Mouse (Mus musculus): ENCODE measurements at regions not wholly inside any gene's neighbourhood (a gene's known extent, or its start where the extent isn't known, plus 50 kb on each side); places are given as distances from the start of the nearest gene placed in this dataset.

- Histone ChIP-seq H3K4me1 (ENCODE audit: control insufficient read depth, insufficient read depth, low read length) (0 out of 2 replicates have a peak, but pooled peaks cover 5% of the 10 kb centered on the region), H3K27me3 (ENCODE audit: control insufficient read depth, insufficient read depth, low read length) (no peaks in the 10 kb centered on the region), H3K4me3 (ENCODE audit: low read depth, low read length) (no peak overlapping the region), H3K9ac (ENCODE audit: low read length) (no peak overlapping the region), H3K4me2 (ENCODE audit: low read depth) (no peak overlapping the region), H3K27ac (ENCODE audit: low read depth, low read length) (no peak overlapping the region), H3K36me3 (ENCODE audit: control insufficient read depth, insufficient read depth, low read length) (no peaks in the 10 kb centered on the region), H3K9me3 (ENCODE audit: control insufficient read depth, low read length) (no peaks in the 10 kb centered on the region)
- no peak for ATAC-seq (ENCODE audit: insufficient read depth, low FRiP score, low TSS enrichment)
- no peak for DNase-seq (ENCODE audit: low spot score)
Observed at GRCm38 (mm10) chr12:36913364-36913763, 195.0 kb upstream of the Meox2 start.

DNA sequence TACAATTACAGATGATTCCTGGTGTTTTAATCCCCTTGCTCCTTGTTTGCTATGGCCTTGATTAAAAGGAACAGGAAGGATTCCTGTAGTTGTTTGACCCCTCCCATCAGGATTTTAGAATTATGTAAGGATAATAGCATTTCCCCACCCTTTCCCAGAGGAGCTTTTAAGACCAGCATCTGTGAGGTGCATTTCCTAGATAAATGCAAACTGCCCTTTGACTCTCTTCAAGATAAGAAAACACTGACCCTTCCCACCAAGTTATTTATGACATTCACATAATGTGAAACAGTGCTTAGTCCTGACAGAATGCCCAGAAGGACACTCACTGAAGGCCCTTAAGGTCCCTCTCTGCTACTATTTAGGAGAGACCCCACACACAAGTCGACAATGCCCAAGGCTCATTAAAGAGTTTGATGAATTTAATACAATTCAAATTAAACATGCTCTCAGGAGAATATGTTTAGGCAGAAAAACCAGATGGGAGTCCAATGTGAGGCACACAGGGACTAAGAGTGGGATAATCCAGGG, 190.7 kb upstream of the Meox2 start:
- 0 out of 2 replicates have a peak, but pooled peaks cover 5% of the 10 kb centered on the region for H3K4me1 ChIP-seq (ENCODE audit: control insufficient read depth, insufficient read depth, low read length)
- no peak overlapping the region for H3K4me3 ChIP-seq (ENCODE audit: low read depth, low read length)
- H3K27me3 ChIP-seq (ENCODE audit: control insufficient read depth, insufficient read depth, low read length): no peaks in the 10 kb centered on the region
- no peaks in the 10 kb centered on the region for H3K36me3 ChIP-seq (ENCODE audit: control insufficient read depth, insufficient read depth, low read length)
- H3K4me2 ChIP-seq (ENCODE audit: low read depth): no peak overlapping the region
- WGBS: 22% methylated on average over 1 of the region's 1 CpGs
- ATAC-seq (ENCODE audit: insufficient read depth, low FRiP score, low TSS enrichment): peak; percentile 58
- H3K9me3 ChIP-seq (ENCODE audit: control insufficient read depth, low read length): no peaks in the 10 kb centered on the region
- no peak overlapping the region for H3K9ac ChIP-seq (ENCODE audit: low read length)
- H3K27ac ChIP-seq (ENCODE audit: low read depth, low read length): no peak overlapping the region
- no peak for DNase-seq (ENCODE audit: low spot score)

GRCm38 (mm10) chr12:36918294-36918876, 190.0 kb upstream of the Meox2 start:
- Histone ChIP-seq H3K9me3 (ENCODE audit: control insufficient read depth, low read length) (no peaks in the 10 kb centered on the region), H3K36me3 (ENCODE audit: control insufficient read depth, insufficient read depth, low read length) (no peaks in the 10 kb centered on the region), H3K4me1 (ENCODE audit: control insufficient read depth, insufficient read depth, low read length) (0 out of 2 replicates have a peak, but pooled peaks cover 5% of the 10 kb centered on the region), H3K27ac (ENCODE audit: low read depth, low read length) (no peak overlapping the region), H3K4me3 (ENCODE audit: low read depth, low read length) (no peak overlapping the region), H3K9ac (ENCODE audit: low read length) (no peak overlapping the region), H3K4me2 (ENCODE audit: low read depth) (no peak overlapping the region), H3K27me3 (ENCODE audit: control insufficient read depth, insufficient read depth, low read length) (no peaks in the 10 kb centered on the region)
- peak; percentile 35 for DNase-seq (ENCODE audit: low spot score)
- ATAC-seq (ENCODE audit: insufficient read depth, low FRiP score, low TSS enrichment): peak; percentile 83
- WGBS: 21% methylated on average over 5 of the region's 5 CpGs

GRCm38 (mm10) chr12:36923558-36923957, 184.8 kb upstream of the Meox2 start:
- no peak overlapping the region for H3K4me3 ChIP-seq (ENCODE audit: low read depth, low read length)
- no peaks in the 10 kb centered on the region for H3K4me1 ChIP-seq (ENCODE audit: control insufficient read depth, insufficient read depth, low read length)
- H3K9ac ChIP-seq (ENCODE audit: low read length): no peak overlapping the region
- no peaks in the 10 kb centered on the region for H3K36me3 ChIP-seq (ENCODE audit: control insufficient read depth, insufficient read depth, low read length)
- WGBS: 89% methylated on average over 2 of the region's 2 CpGs
- H3K4me2 ChIP-seq (ENCODE audit: low read depth): no peak overlapping the region
- DNase-seq (ENCODE audit: low spot score) (no peak), ATAC-seq (ENCODE audit: insufficient read depth, low FRiP score, low TSS enrichment) (no peak)
- no peaks in the 10 kb centered on the region for H3K27me3 ChIP-seq (ENCODE audit: control insufficient read depth, insufficient read depth, low read length)
- H3K27ac ChIP-seq (ENCODE audit: low read depth, low read length): no peak overlapping the region
- no peaks in the 10 kb centered on the region for H3K9me3 ChIP-seq (ENCODE audit: control insufficient read depth, low read length)

GRCm38 (mm10) chr12:36926225-36926624, 182.1 kb upstream of the Meox2 start:
- no peaks in the 10 kb centered on the region for H3K27me3 ChIP-seq (ENCODE audit: control insufficient read depth, insufficient read depth, low read length)
- no peak overlapping the region for H3K4me3 ChIP-seq (ENCODE audit: low read depth, low read length)
- no peak overlapping the region for H3K27ac ChIP-seq (ENCODE audit: low read depth, low read length)
- H3K36me3 ChIP-seq (ENCODE audit: control insufficient read depth, insufficient read depth, low read length): no peaks in the 10 kb centered on the region
- no peaks in the 10 kb centered on the region for H3K4me1 ChIP-seq (ENCODE audit: control insufficient read depth, insufficient read depth, low read length)
- no peak overlapping the region for H3K9ac ChIP-seq (ENCODE audit: low read length)
- no peak for ATAC-seq (ENCODE audit: insufficient read depth, low FRiP score, low TSS enrichment)
- no peak for DNase-seq (ENCODE audit: low spot score)
- 53% methylated on average over 4 of the region's 4 CpGs for WGBS
- no peaks in the 10 kb centered on the region for H3K9me3 ChIP-seq (ENCODE audit: control insufficient read depth, low read length)
- no peak overlapping the region for H3K4me2 ChIP-seq (ENCODE audit: low read depth)

DNA sequence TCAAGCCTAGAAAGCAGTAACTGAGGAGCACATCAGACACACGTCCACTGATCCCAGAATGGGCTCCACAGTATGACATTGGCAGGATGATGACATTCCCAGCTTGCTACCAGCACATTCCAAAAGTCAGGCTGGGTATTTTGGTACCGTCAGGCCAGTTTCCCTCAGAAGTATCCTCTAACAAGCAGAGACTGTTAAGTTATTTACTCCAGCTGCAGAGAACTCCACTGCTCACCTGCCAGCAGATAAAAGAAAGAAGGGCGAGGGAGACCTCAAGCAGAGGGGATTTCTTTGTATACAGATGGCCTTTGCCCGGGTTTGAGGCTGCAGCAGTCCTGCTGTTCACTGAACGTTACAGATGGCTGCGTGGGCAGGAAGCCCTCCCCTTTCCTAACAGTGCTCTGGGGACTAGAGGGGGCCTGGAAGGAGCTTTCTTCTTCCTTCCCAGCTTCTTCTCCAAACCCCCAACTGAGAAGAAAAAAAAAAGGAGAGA, 175.2 kb upstream of the Meox2 start:
- ATAC-seq (ENCODE audit: insufficient read depth, low FRiP score, low TSS enrichment): no peak; the same call in 1 of the 2 replicates
- Histone ChIP-seq H3K4me3 (ENCODE audit: low read depth, low read length) (no peak overlapping the region), H3K9ac (ENCODE audit: low read length) (no peak overlapping the region), H3K4me2 (ENCODE audit: low read depth) (no peak overlapping the region), H3K9me3 (ENCODE audit: control insufficient read depth, low read length) (no peaks in the 10 kb centered on the region), H3K36me3 (ENCODE audit: control insufficient read depth, insufficient read depth, low read length) (no peaks in the 10 kb centered on the region), H3K27ac (ENCODE audit: low read depth, low read length) (no peak overlapping the region), H3K27me3 (ENCODE audit: control insufficient read depth, insufficient read depth, low read length) (no peaks in the 10 kb centered on the region), H3K4me1 (ENCODE audit: control insufficient read depth, insufficient read depth, low read length) (no peaks in the 10 kb centered on the region)
- DNase-seq (ENCODE audit: low spot score): peak; percentile 37
- WGBS: 7% methylated on average over 6 of the region's 6 CpGs

DNA sequence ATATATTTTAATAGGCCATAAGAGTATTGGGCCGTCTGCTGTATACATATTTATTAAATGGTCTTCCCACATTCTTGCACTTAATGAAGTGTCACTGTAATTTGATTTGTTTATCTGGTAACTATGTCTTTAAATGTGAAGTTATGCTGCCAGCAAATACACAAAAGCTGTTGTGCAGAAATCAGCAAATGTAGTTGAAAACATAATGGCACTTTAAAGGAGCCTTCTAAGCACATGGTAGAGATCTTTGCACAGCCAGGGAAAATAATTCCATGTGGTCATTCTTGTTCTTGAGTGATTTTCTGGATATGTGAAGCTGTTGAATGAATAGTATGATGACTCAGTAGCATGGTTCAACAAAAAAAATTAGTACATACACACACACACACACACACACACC, 164.4 kb upstream of the Meox2 start:
- H3K9ac ChIP-seq (ENCODE audit: low read length): no peak overlapping the region
- DNase-seq (ENCODE audit: low spot score): no peak
- no peaks in the 10 kb centered on the region for H3K4me1 ChIP-seq (ENCODE audit: control insufficient read depth, insufficient read depth, low read length)
- no peaks in the 10 kb centered on the region for H3K9me3 ChIP-seq (ENCODE audit: control insufficient read depth, low read length)
- no peaks in the 10 kb centered on the region for H3K36me3 ChIP-seq (ENCODE audit: control insufficient read depth, insufficient read depth, low read length)
- no peak overlapping the region for H3K4me3 ChIP-seq (ENCODE audit: low read depth, low read length)
- ATAC-seq (ENCODE audit: insufficient read depth, low FRiP score, low TSS enrichment): no peak
- H3K27me3 ChIP-seq (ENCODE audit: control insufficient read depth, insufficient read depth, low read length): no peaks in the 10 kb centered on the region
- no peak overlapping the region for H3K4me2 ChIP-seq (ENCODE audit: low read depth)
- WGBS: 93% methylated on average over 1 of the region's 1 CpGs
- no peak overlapping the region for H3K27ac ChIP-seq (ENCODE audit: low read depth, low read length)

- ATAC-seq (ENCODE audit: insufficient read depth, low FRiP score, low TSS enrichment) (no peak), DNase-seq (ENCODE audit: low spot score) (peak; percentile 46)
- WGBS: 53% methylated on average over 1 of the region's 1 CpGs
- H3K4me2 ChIP-seq (ENCODE audit: low read depth): no peak overlapping the region
- H3K9me3 ChIP-seq (ENCODE audit: control insufficient read depth, low read length): no peaks in the 10 kb centered on the region
- no peak overlapping the region for H3K27ac ChIP-seq (ENCODE audit: low read depth, low read length)
- no peak overlapping the region for H3K9ac ChIP-seq (ENCODE audit: low read length)
- no peaks in the 10 kb centered on the region for H3K27me3 ChIP-seq (ENCODE audit: control insufficient read depth, insufficient read depth, low read length)
- H3K4me3 ChIP-seq (ENCODE audit: low read depth, low read length): no peak overlapping the region
- no peaks in the 10 kb centered on the region for H3K36me3 ChIP-seq (ENCODE audit: control insufficient read depth, insufficient read depth, low read length)
- no peaks in the 10 kb centered on the region for H3K4me1 ChIP-seq (ENCODE audit: control insufficient read depth, insufficient read depth, low read length)
Observed at GRCm38 (mm10) chr12:36945964-36946363, 162.4 kb upstream of the Meox2 start.

- ATAC-seq (ENCODE audit: insufficient read depth, low FRiP score, low TSS enrichment) (no peak), DNase-seq (ENCODE audit: low spot score) (no peak)
- 83% methylated on average over 3 of the region's 3 CpGs for WGBS
- Histone ChIP-seq H3K4me2 (ENCODE audit: low read depth) (no peak overlapping the region), H3K27me3 (ENCODE audit: control insufficient read depth, insufficient read depth, low read length) (no peaks in the 10 kb centered on the region), H3K4me3 (ENCODE audit: low read depth, low read length) (no peak overlapping the region), H3K27ac (ENCODE audit: low read depth, low read length) (no peak overlapping the region), H3K9ac (ENCODE audit: low read length) (no peak overlapping the region), H3K9me3 (ENCODE audit: control insufficient read depth, low read length) (no peaks in the 10 kb centered on the region), H3K36me3 (ENCODE audit: control insufficient read depth, insufficient read depth, low read length) (no peaks in the 10 kb centered on the region), H3K4me1 (ENCODE audit: control insufficient read depth, insufficient read depth, low read length) (no peaks in the 10 kb centered on the region)
Observed at GRCm38 (mm10) chr12:36947902-36948301, 160.4 kb upstream of the Meox2 start.

Data from neural tube, embryonic 11.5 days (tissue).